ENCODE assay signal across 12 mouse cellular contexts in the genomic region with DNA sequence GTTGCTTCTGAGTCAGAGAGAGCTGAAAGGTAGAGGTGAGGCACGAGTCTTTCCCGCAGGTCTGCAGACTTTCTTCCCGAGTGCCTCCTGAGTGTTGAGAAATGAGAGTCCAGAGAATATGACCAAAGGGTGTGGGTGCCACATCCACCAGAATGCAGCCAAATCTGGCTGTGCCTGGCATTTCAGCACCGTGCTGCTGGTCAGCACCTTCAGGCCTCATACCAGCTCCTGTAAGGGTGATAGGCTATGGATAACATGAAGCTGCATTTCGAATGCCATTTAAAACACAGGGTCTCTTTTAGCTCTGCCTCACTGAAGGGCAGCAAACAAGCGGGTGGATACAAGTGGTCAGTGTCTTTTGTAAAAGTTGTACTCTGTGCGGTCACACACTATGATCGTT. TPM values are rescaled to one million over a fixed set of nuclear protein-coding genes. Genes with fewer than 3 reads are reported as not detected.
DNase-seq lines count a peak whose midpoint lies in the region; ATAC-seq and TF ChIP-seq lines count a peak whose summit lies in the region.
"Had no signal": no experiment of that assay in that cellular context is flagged by ENCODE, and none has a peak within 500 bp of the region (broad histone marks: within the 10 kb centered on the region; RNA-seq: fewer than 3 reads in every experiment).

No protein-coding gene starts in this region.

- no peaks in the 10 kb centered on the region for H3K36me3 ChIP-seq in forebrain, embryonic 11.5 days (ENCODE audit: control insufficient read depth, insufficient read depth, low read length)
- no peaks in the 10 kb centered on the region for H3K36me3 ChIP-seq in forebrain, embryonic 13.5 days (ENCODE audit: poor library complexity, severe bottlenecking)
- H3K36me3 ChIP-seq in limb, embryonic 14.5 days (ENCODE audit: control insufficient read depth, insufficient read depth, low read length) = no peaks in the 10 kb centered on the region
- H3K36me3 ChIP-seq: forebrain, embryonic 12.5 days; heart, embryonic 12.5 days; limb, embryonic 12.5 days had no signal

- WGBS in forebrain, embryonic 11.5 days = 67% methylated on average over 8 of the region's 8 CpGs
- 65% methylated on average over 8 of the region's 8 CpGs for WGBS in forebrain, embryonic 13.5 days
- 64% methylated on average over 8 of the region's 8 CpGs for WGBS in limb, embryonic 14.5 days

- no peak overlapping the region for H3K4me2 ChIP-seq in forebrain, embryonic 11.5 days (ENCODE audit: low read depth, low read length, severe bottlenecking)
- H3K4me2 ChIP-seq in forebrain, embryonic 13.5 days = no peak overlapping the region
- H3K4me2 ChIP-seq in limb, embryonic 14.5 days (replicated peaks; ENCODE audit: low read depth, low read length, severe bottlenecking) = no peak overlapping the region
- H3K4me2 ChIP-seq: forebrain, embryonic 12.5 days; heart, embryonic 12.5 days; limb, embryonic 12.5 days had no signal

- H3K9ac ChIP-seq in forebrain, embryonic 11.5 days (ENCODE audit: low read length) = no peak overlapping the region
- H3K9ac ChIP-seq in forebrain, embryonic 13.5 days = no peak overlapping the region
- no peak overlapping the region for H3K9ac ChIP-seq in limb, embryonic 14.5 days (ENCODE audit: low read depth, low read length, severe bottlenecking)
- H3K9ac ChIP-seq: forebrain, embryonic 12.5 days; heart, embryonic 12.5 days; limb, embryonic 12.5 days had no signal

- ATAC-seq in forebrain, embryonic 11.5 days (replicated peaks; ENCODE audit: low FRiP score) = no peak
- no peak; the same call in 1 of the 2 replicates for ATAC-seq in forebrain, embryonic 13.5 days
- ATAC-seq in limb, embryonic 14.5 days (ENCODE audit: low FRiP score, low read depth) = no peak
- ATAC-seq in cerebellum, adult (ENCODE audit: insufficient number of reproducible peaks, low FRiP score, low TSS enrichment) = no peak

- no peak overlapping the region for H3K4me3 ChIP-seq in forebrain, embryonic 11.5 days (ENCODE audit: low read depth, low read length)
- no peak overlapping the region for H3K4me3 ChIP-seq in forebrain, embryonic 13.5 days
- H3K4me3 ChIP-seq in limb, embryonic 14.5 days (replicated peaks; ENCODE audit: low read length) = no peak overlapping the region
- H3K4me3 ChIP-seq: forebrain, embryonic 12.5 days; heart, embryonic 12.5 days; limb, embryonic 12.5 days had no signal

- H3K27ac ChIP-seq in forebrain, embryonic 11.5 days (ENCODE audit: low read depth, low read length) = no peak overlapping the region
- no peak overlapping the region for H3K27ac ChIP-seq in forebrain, embryonic 13.5 days
- H3K27ac ChIP-seq in limb, embryonic 14.5 days (replicated peaks; ENCODE audit: low read depth, low read length) = no peak overlapping the region
- H3K27ac ChIP-seq: forebrain, embryonic 12.5 days; limb, embryonic 12.5 days had no signal

- no peak for TF ChIP-seq POLR2A in limb, embryonic 14.5 days (IDR thresholded peaks at IDR 0.05; ENCODE audit: borderline replicate concordance, extremely low read depth, insufficient read depth, insufficient read length)

- H3K4me1 ChIP-seq in forebrain, embryonic 11.5 days (replicated peaks; ENCODE audit: control insufficient read depth, insufficient read depth, low read length) = peaks cover 7% of the 10 kb centered on the region; the same call in 1 of the 2 replicates
- peaks cover 15% of the 10 kb centered on the region for H3K4me1 ChIP-seq in forebrain, embryonic 13.5 days
- no peaks in the 10 kb centered on the region for H3K4me1 ChIP-seq in limb, embryonic 14.5 days (ENCODE audit: control insufficient read depth, insufficient read depth, low read length)
- H3K4me1 ChIP-seq: heart, embryonic 12.5 days; limb, embryonic 12.5 days had no signal

- DNase-seq in forebrain, embryonic 11.5 days (ENCODE audit: low spot score) = peak; percentile 67
- DNase-seq in lung, postnatal 10 days = peak; percentile 2
- no peak for DNase-seq in lung, adult 18-20 months
- peak; percentile 55 for DNase-seq in embryo, embryonic 11 days
- DNase-seq in limb, embryonic 14.5 days (ENCODE audit: low spot score) = peak; percentile 28
- DNase-seq in thymus, postnatal 0 days (ENCODE audit: low spot score) = no peak
- DNase-seq: cerebellum, adult 11-12 months had no signal

- no peaks in the 10 kb centered on the region for H3K9me3 ChIP-seq in forebrain, embryonic 11.5 days (ENCODE audit: control insufficient read depth, low read length)
- no peaks in the 10 kb centered on the region for H3K9me3 ChIP-seq in forebrain, embryonic 13.5 days (replicated peaks)
- no peaks in the 10 kb centered on the region for H3K9me3 ChIP-seq in limb, embryonic 14.5 days (ENCODE audit: control insufficient read depth, low read length)
- H3K9me3 ChIP-seq: forebrain, embryonic 12.5 days; heart, embryonic 12.5 days; limb, embryonic 12.5 days had no signal

- peaks cover 69% of the 10 kb centered on the region for H3K27me3 ChIP-seq in forebrain, embryonic 11.5 days (ENCODE audit: control insufficient read depth, insufficient read depth, low read length)
- H3K27me3 ChIP-seq in forebrain, embryonic 13.5 days = peaks cover 87% of the 10 kb centered on the region
- H3K27me3 ChIP-seq in limb, embryonic 14.5 days (ENCODE audit: control insufficient read depth, insufficient read depth, low read length) = no peaks in the 10 kb centered on the region
- H3K27me3 ChIP-seq: heart, embryonic 12.5 days; limb, embryonic 12.5 days had no signal

RNA-seq across cellular contexts. Expression of gene Lmo3, which starts 1.5 kb away (rescaled TPM):
- polyA plus RNA-seq in forebrain, embryonic 11.5 days (2014; fragmentation: Nextera tagmentation; extraction: Ambion mirVana) = 26.2 and 29.4 TPM in 2 replicates
- 88.9 and 108 TPM in 2 replicates for polyA plus RNA-seq in forebrain, embryonic 13.5 days (2015; fragmentation: Nextera tagmentation; extraction: Ambion mirVana)
- polyA plus RNA-seq in limb, embryonic 14.5 days (2012; rRNA removed) = 1.5 and 1.6 TPM in 2 replicates
- polyA plus RNA-seq in limb, embryonic 14.5 days (2014; fragmentation: Nextera tagmentation; extraction: Ambion mirVana) = 0.94 and 1.1 TPM in 2 replicates
- polyA plus RNA-seq in thymus, postnatal 0 days (2015; fragmentation: Nextera tagmentation; extraction: Ambion mirVana) = 0.92 and 1.1 TPM in 2 replicates

Comparison
In these comparisons a context has a peak if more than half of its experiments do, and no peak if none do; other contexts are left out.
1. DNase-seq: peak in forebrain, embryonic 11.5 days (single experiment), lung, postnatal 10 days (single experiment), embryo, embryonic 11 days (single experiment) and limb, embryonic 14.5 days (single experiment); none in lung, adult 18-20 months (0 of 2) and thymus, postnatal 0 days (single experiment).
2. RNA of gene Lmo3, which starts 1.5 kb away (polyA plus RNA-seq): 88.9 to 108 TPM in forebrain, embryonic 13.5 days and 26.2 to 29.4 TPM in forebrain, embryonic 11.5 days; 0.94 to 1.6 TPM in limb, embryonic 14.5 days and 0.92 to 1.1 TPM in thymus, postnatal 0 days; every median in the first group is over 10 times any median in the second.